Mouse (Mus musculus): Measurements from ENCODE around the gene Fbxw22.
"Not testable (repeated sequence)": the region's sequence is repeated elsewhere in the genome, so short reads cannot be mapped to it uniquely, and the experiment has no call there.

Fbxw22 gene

GRCm38 (mm10) chr9:109404196-109404595 lies at the start of gene Fbxw22:
Fbxw22 (minus strand) TSS chr9:109404296.
- not testable (repeated sequence) for DNase-seq (ENCODE audit: low spot score in 2 of 2)

GRCm38 (mm10) chr9:109449040-109449439 lies 44.9 kb upstream of the Fbxw22 start, which contains the start of gene Fbxw16:
Fbxw16 (minus strand) TSS chr9:109449140.
- no peak for DNase-seq (ENCODE audit: low spot score in 2 of 2)

GRCm38 (mm10) chr9:109432956-109433355 lies 28.9 kb upstream of the Fbxw22 start:
- no peak for DNase-seq (ENCODE audit: low spot score in 2 of 2)

- not testable (repeated sequence) for DNase-seq (ENCODE audit: low spot score in 2 of 2)
These were observed 64.5 kb downstream of the Fbxw22 start, which contains the start of gene Fbxw28 for GRCm38 (mm10) chr9:109339559-109339958. Fbxw28 (minus strand) TSS chr9:109339659.

All from right cerebral cortex, adult 2 months (tissue).